Mouse (Mus musculus) MEL (cell line): ENCODE measurements around the gene Kif26b. TPM values are rescaled to one million over a fixed set of nuclear protein-coding genes. Genes with fewer than 3 reads are reported as not detected.

ENCODE experiments used
- DNase-seq: peaks from one replicate; pipeline ENCODE4 v3.0.0; 2011; ENCODE audit warnings: low read depth, low spot score
- H3K27ac ChIP-seq: 2 replicates; pipeline ENCODE4 v1.5.1; 2012; ENCODE audit warnings: low read depth, mild to moderate bottlenecking, control low read depth, low read length, moderate library complexity; ENCODE audit not compliant: control insufficient read depth
- H3K27me3 ChIP-seq, 2 experiments: fragments of 150-350 bp in 1 of 2; sonication (generic) in 1 of 2; 2 replicates each; pipeline ENCODE4 v1.6.1; 2012; ENCODE audit warnings: low read length in 2 of 2, mild to moderate bottlenecking in 2 of 2, improper control_type of control experiment in 1 of 2, moderate library complexity in 1 of 2; ENCODE audit not compliant: insufficient read depth in 2 of 2, control insufficient read depth in 1 of 2
- H3K36me3 ChIP-seq, 2 experiments: 2 replicates each; pipeline ENCODE4 v1.6.1; 2012 to 2014; ENCODE audit warnings: low read length in 2 of 2, improper control_type of control experiment in 1 of 2, inconsistent platforms in 1 of 2, mild to moderate bottlenecking in 1 of 2; ENCODE audit not compliant: insufficient read depth in 2 of 2, control insufficient read depth in 1 of 2
- H3K4me1 ChIP-seq, 2 experiments: fragments of 150-350 bp in 1 of 2; sonication (generic) in 1 of 2; 2 replicates each; pipeline ENCODE4 v1.6.1; 2012; ENCODE audit warnings: low read length in 2 of 2, improper control_type of control experiment in 1 of 2, mild to moderate bottlenecking in 1 of 2; ENCODE audit not compliant: insufficient read depth in 2 of 2, control insufficient read depth in 1 of 2
- H3K4me3 ChIP-seq, 2 experiments: fragments of 150-350 bp in 1 of 2; sonication (generic) in 1 of 2; 2 replicates each; pipeline ENCODE4 v1.5.1; 2012; ENCODE audit warnings: low read depth in 2 of 2, low read length in 2 of 2, mild to moderate bottlenecking in 2 of 2, moderate library complexity in 2 of 2, control low read depth in 1 of 2, improper control_type of control experiment in 1 of 2; ENCODE audit not compliant: control insufficient read depth in 1 of 2, insufficient read depth in 1 of 2
- H3K79me2 ChIP-seq: 2 replicates; pipeline ENCODE4 v1.6.1; 2012; ENCODE audit warnings: mild to moderate bottlenecking, low read length, moderate library complexity; ENCODE audit not compliant: control insufficient read depth, poor library complexity, insufficient read depth
- H3K9ac ChIP-seq: 2 replicates; pipeline ENCODE4 v1.6.1; 2012; ENCODE audit warnings: low read depth, mild to moderate bottlenecking, control low read depth, low read length, moderate library complexity; ENCODE audit not compliant: control insufficient read depth, poor library complexity, severe bottlenecking
- H3K9me3 ChIP-seq: fragments of 150-350 bp; sonication (generic); replicated peaks from 2 replicates; pipeline ENCODE4 v1.6.1; 2012; ENCODE audit warnings: mild to moderate bottlenecking, low read length, improper control_type of control experiment, moderate library complexity; ENCODE audit not compliant: insufficient read depth
- BHLHE40 ChIP-seq: IDR thresholded peaks from 2 replicates; pipeline ENCODE4 v1.6.1; 2012; ENCODE audit warnings: low read depth, mild to moderate bottlenecking, inconsistent platforms, low read length, improper control_type of control experiment, borderline replicate concordance
- CHD1 ChIP-seq: IDR thresholded peaks from 2 replicates; pipeline ENCODE4 v1.6.1; 2012; ENCODE audit warnings: low read depth, mild to moderate bottlenecking, inconsistent platforms, low read length, improper control_type of control experiment
- CHD2 ChIP-seq: IDR thresholded peaks from 2 replicates; pipeline ENCODE4 v1.6.1; 2011; ENCODE audit warnings: low read length, improper control_type of control experiment
- CTCF ChIP-seq, 3 experiments: IDR thresholded peaks in 2 of 3; conservative IDR thresholded peaks in 1 of 3; 2 replicates each; pipeline ENCODE4 v1.5.1; 2011 to 2012; ENCODE audit warnings: low read length in 3 of 3, low read depth in 2 of 3, mild to moderate bottlenecking in 2 of 3, improper control_type of control experiment in 1 of 3, inconsistent platforms in 1 of 3, mixed read lengths in 1 of 3, moderate library complexity in 1 of 3; ENCODE audit not compliant: control insufficient read depth in 1 of 3, insufficient read depth in 1 of 3, poor library complexity in 1 of 3, severe bottlenecking in 1 of 3
- E2F4 ChIP-seq: IDR thresholded peaks from 2 replicates; pipeline ENCODE4 v1.6.1; 2011; ENCODE audit warnings: low read depth, low read length, improper control_type of control experiment, borderline replicate concordance
- ELF1 ChIP-seq: IDR thresholded peaks from 2 replicates; pipeline ENCODE4 v1.6.1; 2014; ENCODE audit warnings: low read depth, mild to moderate bottlenecking, inconsistent platforms, low read length, improper control_type of control experiment, moderate library complexity
- EP300 ChIP-seq, 2 experiments: IDR thresholded peaks; 2 replicates each; pipeline ENCODE4 v1.6.1; 2011; ENCODE audit warnings: improper control_type of control experiment in 2 of 2, low read length in 2 of 2, low read depth in 1 of 2, mild to moderate bottlenecking in 1 of 2
- ETS1 ChIP-seq: IDR thresholded peaks from 2 replicates; pipeline ENCODE4 v1.6.1; 2012; ENCODE audit warnings: low read depth, mild to moderate bottlenecking, inconsistent platforms, low read length, improper control_type of control experiment, moderate library complexity
- GABPA ChIP-seq: IDR thresholded peaks from 2 replicates; pipeline ENCODE4 v1.6.1; 2012; ENCODE audit warnings: low read depth, mild to moderate bottlenecking, inconsistent platforms, low read length, improper control_type of control experiment, moderate library complexity
- GATA1 ChIP-seq: IDR thresholded peaks from 2 replicates; pipeline ENCODE4 v1.6.1; 2011; ENCODE audit warnings: low read depth, low read length, improper control_type of control experiment
- MAFK ChIP-seq: IDR thresholded peaks from 2 replicates; pipeline ENCODE4 v1.6.1; 2011; ENCODE audit warnings: low read depth, mild to moderate bottlenecking, low read length, improper control_type of control experiment, borderline replicate concordance
- MAZ ChIP-seq: IDR thresholded peaks from 2 replicates; pipeline ENCODE4 v1.6.1; 2012; ENCODE audit warnings: low read depth, mild to moderate bottlenecking, inconsistent platforms, low read length, improper control_type of control experiment
- MXI1 ChIP-seq: IDR thresholded peaks from 2 replicates; pipeline ENCODE4 v1.6.1; 2011; ENCODE audit warnings: mild to moderate bottlenecking, low read depth, low read length, improper control_type of control experiment
- MYB ChIP-seq: IDR thresholded peaks from 2 replicates; pipeline ENCODE4 v1.6.1; 2011; ENCODE audit warnings: mild to moderate bottlenecking, low read depth, low read length, improper control_type of control experiment
- MYC ChIP-seq: IDR thresholded peaks from 2 replicates; pipeline ENCODE4 v1.6.1; 2011; ENCODE audit warnings: low read depth, mild to moderate bottlenecking, low read length, improper control_type of control experiment, moderate library complexity
- NELFE ChIP-seq: IDR thresholded peaks from 2 replicates; pipeline ENCODE4 v1.6.1; 2011; ENCODE audit warnings: low read depth, low read length, improper control_type of control experiment
- POLR2A ChIP-seq, 2 experiments: IDR thresholded peaks; 2 replicates each; pipeline ENCODE4 v1.6.1; 2011 to 2012; ENCODE audit warnings: low read length in 2 of 2, mild to moderate bottlenecking in 2 of 2, control low read depth in 1 of 2, improper control_type of control experiment in 1 of 2, low read depth in 1 of 2, moderate library complexity in 1 of 2; ENCODE audit not compliant: control insufficient read depth in 1 of 2, insufficient read depth in 1 of 2, poor library complexity in 1 of 2
- POLR2AphosphoS2 ChIP-seq: IDR thresholded peaks from 2 replicates; pipeline ENCODE4 v1.6.1; 2011; ENCODE audit warnings: low read length, improper control_type of control experiment
- RAD21 ChIP-seq: IDR thresholded peaks from 2 replicates; pipeline ENCODE4 v1.6.1; 2011; ENCODE audit warnings: mild to moderate bottlenecking, low read depth, low read length, improper control_type of control experiment
- SIN3A ChIP-seq: IDR thresholded peaks from 2 replicates; pipeline ENCODE4 v1.6.1; 2012; ENCODE audit warnings: low read length, improper control_type of control experiment, inconsistent platforms
- SMC3 ChIP-seq: IDR thresholded peaks from 2 replicates; pipeline ENCODE4 v1.6.1; 2011; ENCODE audit warnings: low read depth, low read length, improper control_type of control experiment
- TAL1 ChIP-seq: IDR thresholded peaks from 2 replicates; pipeline ENCODE4 v1.6.1; 2012; ENCODE audit warnings: mild to moderate bottlenecking, inconsistent platforms, low read length, moderate library complexity, mixed read lengths
- TBP ChIP-seq: IDR thresholded peaks from 2 replicates; pipeline ENCODE4 v1.8.0; 2011; ENCODE audit warnings: low read depth, low read length, improper control_type of control experiment
- TCF12 ChIP-seq: IDR thresholded peaks from 2 replicates; pipeline ENCODE4 v1.6.1; 2014; ENCODE audit warnings: low read depth, mild to moderate bottlenecking, inconsistent platforms, low read length, improper control_type of control experiment, moderate library complexity
- UBTF ChIP-seq: IDR thresholded peaks from 2 replicates; pipeline ENCODE4 v1.6.1; 2012; ENCODE audit warnings: low read depth, mild to moderate bottlenecking, inconsistent platforms, low read length, improper control_type of control experiment, moderate library complexity, borderline replicate concordance; ENCODE audit not compliant: insufficient read depth
- ZC3H11A ChIP-seq: IDR thresholded peaks from 2 replicates; pipeline ENCODE4 v1.6.1; 2012; ENCODE audit warnings: low read depth, mild to moderate bottlenecking, inconsistent platforms, low read length, improper control_type of control experiment
- ZMIZ1 ChIP-seq: IDR thresholded peaks from 2 replicates; pipeline ENCODE4 v1.6.1; 2012; ENCODE audit warnings: low read depth, mild to moderate bottlenecking, inconsistent platforms, low read length, improper control_type of control experiment, moderate library complexity
- polyA plus RNA-seq, 2 experiments: library from polyadenylated mRNA; stranded (reverse) in 1 of 2; unstranded in 1 of 2; fragments of >175 nt in 1 of 2; fragments of >200 nt in 1 of 2; gene quantifications; 2 replicates each; pipeline versions ENCODE4 v1.2.1 to v1.2.4; 2012; ENCODE audit warnings: low replicate concordance in 2 of 2, low read depth in 1 of 2; ENCODE audit not compliant: insufficient read length in 2 of 2, insufficient read depth in 1 of 2, missing spikeins in 1 of 2
- total RNA-seq: library from RNA; depleted of rRNA; stranded (reverse); fragments of 300-350 nt; gene quantifications from 2 replicates; pipeline ENCODE4 v1.2.3, GENCODE M21; 2012

Gene Kif26b
- total and polyA plus RNA-seq, 3 experiments, result 0.08 to 0.50 TPM; not detected in 1

DNA sequence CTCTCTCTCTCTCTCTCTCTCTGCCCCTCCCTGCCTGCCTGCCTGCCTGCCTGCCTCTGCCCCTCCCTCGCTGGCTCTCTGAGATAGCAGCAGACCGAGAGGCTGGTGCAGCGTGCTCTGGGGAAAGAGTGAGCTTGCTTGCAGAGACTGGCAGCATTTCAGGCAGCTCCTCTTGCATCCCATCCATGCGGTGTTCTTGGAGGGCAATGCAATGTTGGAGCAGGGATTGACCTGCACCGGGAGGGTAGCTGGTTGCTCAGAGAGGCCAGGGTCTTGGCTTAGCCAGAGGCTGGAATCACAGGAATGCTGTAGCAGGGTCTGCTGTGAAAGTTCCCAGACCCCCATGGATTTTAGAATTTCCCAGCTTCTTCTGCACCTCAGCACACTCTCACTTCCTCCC, 269.4 kb downstream of the Kif26b start:
- DNase-seq, result peak; percentile 15

DNA sequence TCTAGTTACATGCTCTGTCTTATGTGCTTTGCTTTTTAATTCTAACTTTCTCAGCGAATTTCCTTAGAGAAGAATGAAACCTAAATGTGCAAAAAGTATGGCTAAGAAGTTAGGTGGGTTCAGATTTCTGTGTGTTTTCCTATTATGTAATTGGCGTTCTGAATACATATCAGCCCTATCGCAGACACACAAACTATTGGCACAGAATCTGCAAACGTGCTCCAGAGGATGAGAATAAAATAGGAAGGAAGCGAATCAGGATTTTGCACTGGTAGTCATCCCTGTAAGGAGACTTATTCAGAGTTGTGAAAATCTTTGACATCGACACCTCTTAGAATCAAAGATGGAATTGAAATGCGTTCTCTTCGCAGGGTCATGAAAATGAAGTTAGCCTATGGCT, 270.0 kb downstream of the Kif26b start:
- DNase-seq, result no peak
- Histone ChIP-seq H3K27me3 (peaks cover 0 to 8% of the 10 kb centered on the region in 2 experiments; a peak in 3 of 4 replicates), H3K36me3 (no peaks in the 10 kb centered on the region), H3K79me2 (no peaks in the 10 kb centered on the region), H3K4me3 (no peak overlapping the region), H3K9ac (no peak overlapping the region), H3K27ac (no peak overlapping the region), H3K9me3 (no peaks in the 10 kb centered on the region), H3K4me1 (no peaks in the 10 kb centered on the region)
- TF ChIP-seq ZC3H11A, result no peak
- no peak for TF ChIP-seq GATA1
- TF ChIP-seq CHD1, result no peak
- TF ChIP-seq ZMIZ1, result no peak
- no peak for TF ChIP-seq MYC
- no peak for TF ChIP-seq TAL1
- TF ChIP-seq MAFK, result no peak
- no peak for TF ChIP-seq E2F4
- no peak for TF ChIP-seq TCF12
- no peak for TF ChIP-seq TBP
- TF ChIP-seq UBTF, result no peak
- TF ChIP-seq ETS1, result no peak
- TF ChIP-seq MXI1, result no peak
- TF ChIP-seq EP300 (IDR thresholded peaks at IDR 0.05; ENCODE audit: low read depth in 1 of 2, low read length in 2 of 2), result no peak
- TF ChIP-seq GABPA, result no peak
- TF ChIP-seq ELF1, result no peak
- no peak for TF ChIP-seq SMC3

More for the DNA sequence above, 269.4 kb downstream of the Kif26b start:
- Histone ChIP-seq H3K36me3 (no peaks in the 10 kb centered on the region), H3K27me3 (peaks cover 0 to 8% of the 10 kb centered on the region in 2 experiments; a peak in 3 of 4 replicates), H3K9me3 (no peaks in the 10 kb centered on the region)
- TF ChIP-seq CHD2 (no peak), UBTF (no peak), CTCF (IDR thresholded peaks at IDR 0.05 in 2 of 3, conservative IDR thresholded peaks at IDR 0.05 in 1 of 3; ENCODE audit: control insufficient read depth in 1 of 3, insufficient read depth in 1 of 3, low read depth in 2 of 3, low read length in 3 of 3, poor library complexity in 1 of 3, severe bottlenecking in 1 of 3) (no peak), NELFE (no peak), POLR2A (IDR thresholded peaks at IDR 0.05; ENCODE audit: control insufficient read depth in 1 of 2, insufficient read depth in 1 of 2, low read depth in 1 of 2, low read length in 2 of 2, poor library complexity in 1 of 2) (no peak), TBP (no peak), POLR2AphosphoS2 (no peak), SIN3A (no peak), MAZ (no peak), MYB (no peak), BHLHE40 (no peak), MXI1 (no peak), RAD21 (no peak)
- TF ChIP-seq, all 39 proteins: peak for 0
- no peak overlapping the region for H3K9ac ChIP-seq
- H3K4me1 ChIP-seq, result no peaks in the 10 kb centered on the region
- H3K4me3 ChIP-seq, result no peak overlapping the region
- no peak overlapping the region for H3K27ac ChIP-seq
- H3K79me2 ChIP-seq, result no peaks in the 10 kb centered on the region
